Mouse (Mus musculus) liver, postnatal 0 days (tissue): ENCODE measurements at regions not wholly inside any gene's neighbourhood (a gene's known extent, or its start where the extent isn't known, plus 50 kb on each side); places are given as distances from the start of the nearest gene placed in this dataset.

ENCODE experiments used
- CTCF ChIP-seq: sonication (generic); IDR thresholded peaks from 2 replicates; pipeline ENCODE4 v1.5.1; 2016; ENCODE audit warnings: antibody characterized with exemption, low read depth
- EP300 ChIP-seq: IDR thresholded peaks from 2 replicates; pipeline ENCODE4 v1.6.1; 2016; ENCODE audit warnings: antibody characterized with exemption, low read depth, mild to moderate bottlenecking

DNA sequence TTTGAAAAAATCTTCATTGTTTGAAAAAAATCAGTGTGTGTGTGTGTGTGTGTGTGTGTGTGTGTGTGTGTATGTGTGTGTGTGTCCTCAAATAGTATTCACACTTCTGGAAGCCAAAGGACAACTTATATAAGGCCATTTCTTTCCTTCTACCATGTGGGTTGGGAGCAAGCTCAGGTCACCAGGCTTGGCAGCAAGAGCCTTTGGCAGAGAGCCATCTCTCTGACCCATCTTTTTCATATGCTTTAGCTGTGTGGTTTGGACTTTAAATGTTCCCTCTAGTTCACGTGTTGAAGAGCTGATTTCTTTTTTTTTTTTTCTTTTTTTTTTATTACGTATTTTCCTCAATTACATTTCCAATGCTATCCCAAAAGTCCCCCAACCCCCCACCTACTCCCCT lies 483.1 kb downstream of the Rapgef2 start:
- TF ChIP-seq CTCF (no peak), EP300 (no peak)
